Mouse (Mus musculus): Measurements from ENCODE around the gene Gm20792.
"Not testable (repeated sequence)": the region's sequence is repeated elsewhere in the genome, so short reads cannot be mapped to it uniquely, and the experiment has no call there.

The Gm20792 gene

GRCm38 (mm10) chrY:48311555-48311954 is at the start of gene Gm20792:
TSS of gene Gm20792 (plus strand) at chrY:48311855.
- not testable (repeated sequence) for TF ChIP-seq GATA4 (IDR thresholded peaks at IDR 0.05; ENCODE audit: insufficient replicate concordance, low read length)

Measured in liver, adult (tissue).